Mouse (Mus musculus): ENCODE results near the gene Odf3l1.

Gene Odf3l1

DNA sequence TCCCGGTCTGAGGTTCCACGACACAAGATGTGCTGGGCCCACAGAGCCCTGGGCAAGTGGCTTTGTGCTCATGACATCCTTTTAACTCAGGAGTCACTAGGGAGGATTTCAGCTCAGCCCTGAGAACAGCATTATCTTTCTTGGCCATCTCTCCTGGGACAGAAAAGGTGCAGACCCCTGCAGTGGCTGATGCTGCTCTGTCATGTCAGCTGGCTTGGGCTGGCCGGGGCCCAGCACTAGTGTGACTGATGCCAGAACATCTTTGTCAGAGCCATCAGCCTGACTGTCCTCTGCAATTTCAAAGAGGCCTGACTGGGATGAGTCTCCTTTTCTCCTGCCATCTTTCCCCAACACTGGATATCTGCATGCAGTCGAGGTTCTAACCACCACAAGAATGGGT, 17.8 kb upstream of the Odf3l1 start:
- DNase-seq (ENCODE audit: low read depth, low spot score): no peak

DNA sequence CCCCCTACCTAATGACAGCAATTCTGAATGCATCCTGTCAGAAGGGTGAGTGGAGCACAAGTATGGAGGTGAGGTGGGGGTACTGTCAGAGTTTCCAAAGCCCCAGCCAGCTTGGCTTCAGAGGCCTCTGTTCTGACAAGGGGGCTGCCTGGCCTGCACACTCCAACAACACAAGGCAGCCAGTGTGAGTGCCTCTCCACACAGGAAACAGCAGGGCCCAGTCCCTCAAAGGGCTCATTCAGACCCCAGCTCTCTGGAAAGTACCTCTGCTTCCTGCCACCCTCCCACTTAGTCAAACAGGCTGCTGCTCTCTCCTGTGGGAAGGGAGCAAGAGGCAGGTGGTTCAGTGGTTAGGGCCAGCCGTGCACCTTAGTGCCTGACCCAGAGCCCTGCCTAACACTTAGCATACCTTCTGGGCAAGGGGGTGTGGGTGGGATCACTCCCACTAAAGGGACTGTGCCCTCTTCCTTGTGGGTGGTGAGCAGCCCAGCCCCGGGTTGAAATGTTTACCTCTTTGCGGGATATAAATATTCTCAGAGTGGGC, 17.1 kb upstream of the Odf3l1 start:
- no peak for DNase-seq (ENCODE audit: low read depth, low spot score)

DNA sequence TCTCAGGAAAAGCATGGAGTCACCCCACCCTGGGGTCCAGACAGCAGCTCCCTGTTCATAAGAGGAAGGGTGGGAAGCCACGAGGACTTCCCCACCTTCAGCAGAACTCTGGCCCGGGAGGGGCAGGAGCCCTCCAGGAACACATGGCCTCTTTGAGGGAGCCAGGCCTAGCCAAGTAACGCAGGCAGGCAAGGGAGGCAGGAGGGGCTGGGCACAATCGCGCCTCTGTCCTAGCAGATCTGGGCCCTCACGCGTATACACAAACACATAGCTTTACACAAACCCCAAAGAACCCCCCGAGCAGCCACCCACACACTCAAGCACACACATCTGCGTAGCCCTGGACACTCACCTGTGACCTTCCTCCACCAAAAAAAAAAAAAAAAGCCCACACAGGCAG, 16.3 kb upstream of the Odf3l1 start:
- DNase-seq (ENCODE audit: low read depth, low spot score): no peak

DNA sequence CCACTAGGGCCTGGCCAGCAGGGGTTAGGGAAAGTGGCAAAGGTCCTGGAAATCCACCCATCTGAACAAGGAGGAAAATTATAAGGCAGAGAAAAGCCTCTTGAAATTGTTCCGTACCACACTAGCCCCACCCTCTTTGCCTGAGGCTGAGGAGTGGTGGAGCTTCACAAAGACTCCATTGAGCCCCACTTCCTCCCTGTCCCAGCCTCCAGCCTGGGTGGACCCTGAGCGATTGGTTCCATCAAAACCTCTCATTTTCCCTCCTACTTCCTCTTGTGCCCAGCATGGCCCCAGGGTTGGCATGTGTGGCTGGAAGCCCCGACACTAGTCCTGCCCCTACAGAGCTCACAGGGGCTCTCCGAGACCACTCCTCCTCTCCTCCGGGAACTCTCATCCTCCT, 12.8 kb upstream of the Odf3l1 start:
- no peak for DNase-seq (ENCODE audit: low read depth, low spot score)

DNA sequence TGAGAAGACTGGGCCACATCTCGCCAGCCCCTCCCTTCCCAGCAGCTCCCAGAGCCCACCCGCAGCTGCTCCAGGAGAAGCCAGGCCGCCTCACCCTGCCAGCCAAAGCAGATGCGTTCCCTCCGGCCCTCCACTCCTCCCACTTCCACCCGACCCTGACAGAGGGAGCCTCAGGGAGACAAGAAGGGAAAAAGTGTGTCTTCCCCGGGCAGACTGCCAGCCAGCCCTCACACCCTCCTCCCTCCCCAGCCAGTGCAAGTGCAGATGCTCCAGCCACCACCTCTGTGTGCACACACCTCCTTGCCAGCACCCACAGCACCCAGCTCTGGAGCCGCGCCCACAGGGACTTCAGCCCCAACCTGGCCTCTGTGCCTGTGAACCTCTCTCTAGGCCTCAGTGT, 12.3 kb upstream of the Odf3l1 start:
- no peak for DNase-seq (ENCODE audit: low read depth, low spot score)

DNA sequence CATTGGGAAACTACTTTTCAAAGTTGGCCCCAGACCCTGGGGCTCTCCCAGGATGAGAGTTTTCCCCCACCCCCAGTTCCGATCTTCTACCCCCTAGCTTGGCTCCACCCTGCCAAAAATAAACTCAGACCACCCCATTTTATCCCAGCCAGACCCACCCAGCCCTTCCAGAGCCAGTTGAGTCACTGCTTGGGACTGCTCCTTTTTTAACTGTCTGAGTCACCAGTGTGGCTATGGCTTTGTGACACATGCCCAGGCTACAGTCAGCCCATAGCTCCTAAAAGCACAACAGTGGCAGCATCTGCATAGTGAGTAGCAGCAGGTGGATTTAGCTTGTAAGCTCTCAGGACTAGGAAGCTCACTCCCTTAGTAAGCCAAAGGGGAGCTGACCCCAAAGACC, 8.6 kb upstream of the Odf3l1 start:
- DNase-seq (ENCODE audit: low read depth, low spot score): no peak

DNA sequence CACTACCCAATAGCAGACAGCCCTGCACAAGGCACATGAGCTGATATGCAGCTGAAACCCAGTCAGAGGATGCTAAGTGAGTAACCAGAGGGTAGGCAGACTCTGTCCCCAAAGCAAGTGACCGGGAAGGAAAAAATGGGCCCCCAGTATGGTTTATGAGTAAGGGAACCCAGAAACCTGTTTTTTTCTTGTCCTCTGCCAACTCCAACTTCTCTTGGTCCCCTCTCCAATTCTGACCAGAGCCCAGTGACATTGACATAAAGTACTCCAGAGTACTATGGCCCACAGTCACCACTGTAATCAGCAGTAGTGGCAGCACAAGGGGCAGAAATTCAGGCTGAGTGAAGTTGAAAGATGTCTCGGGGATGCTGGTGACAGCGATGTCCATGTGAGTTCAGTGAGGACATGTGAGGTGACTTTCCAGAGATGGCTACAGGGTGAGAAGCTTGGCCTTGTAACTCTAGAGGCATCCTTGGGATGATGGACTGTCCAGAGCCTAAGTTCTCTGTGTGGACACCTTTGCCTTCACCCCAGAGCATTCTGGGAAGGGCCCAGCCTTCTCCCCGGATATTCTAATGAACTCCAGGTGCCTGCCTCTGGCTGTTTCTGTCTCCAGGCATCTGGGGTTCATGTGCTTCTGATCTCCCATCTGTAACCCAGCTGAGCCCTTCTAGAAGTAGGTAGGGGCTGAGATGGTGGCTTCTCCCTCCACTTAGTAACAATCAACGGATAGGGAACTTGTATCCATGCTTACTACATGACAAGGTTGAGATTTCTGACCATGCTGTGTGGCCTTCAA, 7.8 kb upstream of the Odf3l1 start:
- DNase-seq (ENCODE audit: low read depth, low spot score): no peak

DNA sequence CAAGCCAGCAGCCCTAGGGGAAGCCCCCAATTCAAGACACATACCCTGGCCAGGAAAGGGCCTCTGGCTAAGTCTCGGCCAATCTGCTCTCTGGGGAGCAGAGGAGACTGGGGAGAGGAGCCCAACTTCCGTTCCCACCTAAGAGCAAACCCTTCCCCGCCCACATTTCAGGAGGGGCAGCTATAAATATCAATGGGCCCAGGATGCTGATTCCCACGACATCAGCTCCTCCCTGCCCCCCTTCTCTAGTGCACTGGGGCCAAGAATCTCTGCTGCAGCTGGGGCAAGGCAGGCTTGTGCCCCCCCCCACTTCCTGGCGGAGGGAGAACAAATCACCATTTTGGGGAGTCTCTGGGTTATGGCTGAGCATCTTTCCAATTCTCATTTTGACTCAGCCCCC, 6.7 kb upstream of the Odf3l1 start:
- no peak for DNase-seq (ENCODE audit: low read depth, low spot score)

DNA sequence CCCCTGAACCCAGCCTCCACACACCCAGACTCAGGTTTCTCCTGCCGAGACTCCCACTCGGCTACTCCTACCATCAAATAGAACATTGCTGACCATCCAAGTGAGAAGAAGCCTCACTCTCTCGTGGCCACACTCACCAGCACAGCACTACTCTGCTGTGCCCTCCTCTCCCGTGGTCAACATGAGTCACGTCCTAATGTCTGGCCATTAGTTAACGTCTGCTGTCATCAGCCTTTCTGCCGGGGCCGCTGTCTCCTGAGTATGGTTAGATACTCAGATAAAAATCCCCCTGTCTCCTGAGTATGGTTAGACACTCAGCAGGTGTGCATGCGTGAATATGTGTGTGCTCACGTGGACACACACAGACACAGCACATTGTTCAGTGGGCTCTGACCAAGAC, 6.3 kb upstream of the Odf3l1 start:
- no peak for DNase-seq (ENCODE audit: low read depth, low spot score)

DNA sequence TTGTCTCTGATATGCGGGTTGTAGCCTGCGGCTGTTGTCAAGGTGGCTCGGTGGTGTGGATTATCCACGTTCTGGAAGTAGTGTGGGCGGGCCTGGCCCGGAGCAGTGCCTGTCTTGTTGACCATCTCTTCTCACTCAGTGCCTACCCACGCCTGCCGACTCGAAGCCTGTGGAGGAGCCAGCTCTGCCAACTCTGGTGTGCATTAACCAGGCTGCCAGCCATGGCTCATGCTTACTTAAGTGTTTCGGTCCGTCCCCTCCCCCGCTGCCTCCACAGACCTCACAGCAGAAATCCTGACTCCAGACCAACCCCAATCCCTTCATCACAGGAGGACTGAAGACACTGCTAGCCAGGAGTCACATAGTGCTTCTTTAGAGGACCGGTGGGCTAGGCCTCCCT, 5.1 kb upstream of the Odf3l1 start:
- no peak for DNase-seq (ENCODE audit: low read depth, low spot score)

DNA sequence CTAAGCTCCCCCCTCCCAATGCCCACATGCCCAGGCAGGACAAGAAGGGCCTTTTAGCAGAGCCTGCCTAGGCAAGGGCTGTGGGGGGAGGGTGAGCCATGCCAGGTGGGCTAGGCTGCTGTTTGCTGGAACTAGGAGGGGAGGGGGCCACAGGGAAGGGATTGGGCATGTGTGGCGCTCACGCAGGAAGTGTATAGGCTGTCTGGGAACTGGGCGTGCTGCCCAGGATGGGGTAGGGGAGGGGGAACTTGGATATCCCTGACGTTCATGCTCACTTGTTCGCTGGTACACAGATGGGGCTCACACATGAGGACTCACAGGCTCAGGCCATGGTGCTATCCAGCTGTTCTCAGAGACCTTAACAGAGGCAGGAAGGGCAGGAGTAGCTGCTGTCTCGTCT, 3.8 kb upstream of the Odf3l1 start:
- no peak for DNase-seq (ENCODE audit: low read depth, low spot score)

DNA sequence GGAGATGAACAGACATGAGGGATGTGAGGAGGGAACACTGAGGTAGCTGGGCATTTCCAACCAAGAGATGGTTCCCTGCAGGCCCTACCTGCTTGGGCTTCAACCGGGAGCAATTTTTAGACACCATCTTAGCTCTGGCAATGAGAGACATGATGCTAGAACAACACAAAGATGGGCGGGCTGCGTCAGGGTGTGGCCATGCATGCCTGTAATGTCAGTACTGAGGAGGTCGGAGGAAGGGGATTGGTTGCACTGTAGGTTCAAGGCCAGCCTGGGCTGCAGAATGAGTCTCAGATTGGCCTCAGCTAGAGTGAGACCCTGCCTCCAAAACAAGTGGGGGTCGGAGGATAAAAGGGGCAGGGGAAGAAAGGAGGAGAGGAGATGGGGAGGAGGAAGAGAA, 2.0 kb upstream of the Odf3l1 start:
- DNase-seq (ENCODE audit: low read depth, low spot score): no peak

DNA sequence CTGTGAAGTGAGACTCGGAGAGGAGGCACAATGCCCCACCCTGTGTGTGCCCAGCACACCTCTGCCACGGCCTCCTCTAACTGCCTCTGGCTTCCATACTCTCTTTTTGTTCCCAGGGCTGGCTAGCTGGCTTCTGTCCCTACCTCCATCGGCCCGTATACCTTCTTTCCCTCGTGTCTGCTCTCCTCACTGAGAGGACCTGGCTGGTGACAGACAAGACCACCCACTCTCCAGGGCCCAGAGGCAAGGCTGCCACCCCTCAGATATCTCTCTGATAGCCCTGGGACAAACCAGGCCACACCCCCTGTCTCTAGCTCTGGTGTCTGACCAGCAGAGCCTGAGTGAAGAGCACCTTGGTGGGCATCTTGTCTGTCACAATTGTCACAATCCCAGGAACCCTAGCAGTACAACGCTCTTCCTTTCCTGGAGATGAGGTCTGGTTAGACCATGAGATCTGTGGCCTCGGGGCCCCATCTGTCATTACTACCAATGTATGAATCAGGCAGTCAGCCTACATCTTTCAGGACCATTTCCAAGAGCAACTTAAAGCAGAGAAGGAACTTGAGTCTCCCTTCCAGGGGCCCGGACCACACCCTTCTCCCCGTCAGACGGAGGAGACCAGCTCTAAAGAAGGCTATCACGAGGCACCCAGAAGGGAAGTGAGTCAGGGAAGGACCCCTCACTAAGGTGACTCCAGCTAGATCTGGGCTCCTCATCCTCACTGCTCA, 1.4 kb upstream of the Odf3l1 start:
- DNase-seq (ENCODE audit: low read depth, low spot score): no peak

DNA sequence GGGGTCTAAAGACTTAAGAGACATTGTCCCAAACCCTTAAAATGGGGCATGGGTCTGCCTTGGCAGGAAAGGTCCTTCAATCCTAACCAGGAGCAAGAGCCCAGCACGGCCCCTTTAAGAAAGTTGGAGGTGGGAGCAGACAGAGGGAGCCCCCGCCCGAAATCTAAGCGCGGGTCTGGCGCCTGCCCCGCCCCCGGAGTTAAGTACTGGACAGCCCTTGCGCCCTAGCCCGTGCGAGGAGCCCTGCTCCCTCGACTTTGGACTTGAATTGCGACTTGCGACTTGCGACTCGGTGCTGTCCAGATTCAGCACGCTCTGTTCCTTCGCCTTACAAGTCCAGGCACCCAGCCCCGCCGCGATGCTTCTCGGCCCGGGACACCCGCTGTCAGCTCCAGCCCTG, 353 bp upstream of the Odf3l1 start, which contains the start of gene Cspg4:
Gene Cspg4 (plus strand): TSS at position 202 of the 400 bp plus-strand sequence.
- DNase-seq (ENCODE audit: low read depth, low spot score): no peak

DNA sequence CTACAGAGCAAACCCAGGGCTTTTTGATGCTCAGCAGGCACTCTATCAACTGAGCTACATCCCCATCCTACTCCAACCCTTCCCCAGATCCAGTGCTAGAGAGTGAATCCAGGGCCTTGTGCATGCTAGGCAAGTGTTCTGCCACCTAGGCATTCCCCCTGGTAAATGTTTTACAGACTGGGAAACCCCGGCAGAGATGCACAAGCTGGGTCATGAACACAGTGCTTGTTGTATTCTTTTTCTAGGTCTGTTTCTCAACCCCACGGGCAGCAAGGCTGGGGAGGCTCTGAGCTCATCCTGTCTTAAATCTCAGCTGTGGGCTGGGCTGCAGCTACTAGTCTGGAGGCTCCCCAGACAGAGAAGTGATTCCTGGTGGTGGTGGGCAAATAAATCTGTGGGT, 1.6 kb downstream of the Odf3l1 start:
- no peak for DNase-seq (ENCODE audit: low read depth, low spot score)

DNA sequence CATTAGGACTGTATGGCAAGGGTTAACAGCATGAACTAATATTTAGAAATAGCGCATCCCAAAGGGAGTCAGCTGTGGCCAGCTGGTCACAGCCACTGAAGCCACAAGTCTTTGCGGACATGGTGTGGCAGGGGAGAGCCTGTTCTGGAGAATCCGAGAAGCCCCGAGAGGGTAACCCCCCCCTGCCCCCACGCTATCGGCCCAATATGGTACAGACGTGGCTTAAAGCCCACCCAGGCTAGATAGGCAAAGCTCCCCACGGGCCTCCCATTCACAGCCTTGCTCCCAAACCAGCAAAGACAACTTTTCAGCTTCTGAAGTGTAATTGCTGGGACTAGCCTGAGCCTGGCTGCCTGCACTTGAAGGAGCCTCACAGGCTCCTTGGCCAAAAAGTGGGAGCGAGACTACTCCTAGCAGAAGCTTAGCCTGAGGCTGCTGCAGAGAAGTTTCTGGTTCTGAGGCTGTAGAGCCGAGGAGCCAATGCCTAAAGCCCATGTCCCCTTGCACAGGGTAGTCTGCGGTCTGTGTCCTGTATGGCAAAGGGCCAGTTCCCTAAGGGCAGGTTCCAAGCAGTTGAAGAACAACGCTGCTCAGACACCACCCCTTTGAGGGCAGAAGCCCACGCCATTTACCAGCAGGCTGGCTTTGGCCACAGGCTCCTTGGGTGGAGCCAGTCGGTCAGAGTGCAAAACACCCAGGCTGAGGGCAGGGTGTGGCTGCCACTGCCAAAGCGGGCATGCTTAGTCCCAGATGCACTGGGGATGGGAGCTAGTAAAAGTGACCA, 3.8 kb downstream of the Odf3l1 start:
- DNase-seq (ENCODE audit: low read depth, low spot score): no peak

DNA sequence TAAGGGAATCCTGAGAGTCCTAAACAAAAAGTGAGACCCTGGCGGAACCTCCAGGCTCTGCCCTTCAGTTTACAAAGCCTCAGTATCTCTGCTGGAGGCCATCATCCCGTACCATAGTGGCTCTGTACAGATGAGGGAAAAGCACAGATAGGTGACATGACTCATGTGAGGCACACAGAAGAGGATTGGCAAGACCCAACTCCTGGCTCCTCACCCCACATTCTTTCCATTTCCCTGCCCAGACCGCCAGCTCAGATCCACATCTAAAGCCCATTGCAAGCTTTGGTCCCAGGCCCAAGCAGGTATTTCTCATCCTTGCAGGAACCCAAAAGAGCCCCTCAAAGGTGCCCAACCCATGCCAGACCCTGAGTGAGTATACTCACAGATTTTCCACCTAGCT, 4.4 kb downstream of the Odf3l1 start:
- no peak for DNase-seq (ENCODE audit: low read depth, low spot score)

DNA sequence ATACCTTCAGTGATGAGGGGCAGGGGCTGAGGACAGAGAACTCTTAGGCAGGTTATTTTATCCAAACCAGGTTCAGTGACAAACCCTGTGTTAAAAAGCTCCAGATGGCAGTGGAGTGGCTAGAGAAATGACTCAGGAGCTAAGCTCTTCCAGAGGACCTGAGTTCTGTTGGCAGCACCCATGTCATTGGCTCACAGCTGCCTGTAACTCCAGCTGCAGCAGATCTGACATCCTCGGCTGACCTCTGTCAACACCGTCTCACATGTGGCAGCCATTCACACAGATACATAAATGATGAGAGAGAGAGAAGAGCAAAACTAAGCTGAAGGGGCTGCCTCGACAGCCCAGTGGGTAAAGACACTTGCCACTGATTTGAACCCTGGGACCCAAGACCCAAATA, 7.0 kb downstream of the Odf3l1 start:
- no peak for DNase-seq (ENCODE audit: low read depth, low spot score)

DNA sequence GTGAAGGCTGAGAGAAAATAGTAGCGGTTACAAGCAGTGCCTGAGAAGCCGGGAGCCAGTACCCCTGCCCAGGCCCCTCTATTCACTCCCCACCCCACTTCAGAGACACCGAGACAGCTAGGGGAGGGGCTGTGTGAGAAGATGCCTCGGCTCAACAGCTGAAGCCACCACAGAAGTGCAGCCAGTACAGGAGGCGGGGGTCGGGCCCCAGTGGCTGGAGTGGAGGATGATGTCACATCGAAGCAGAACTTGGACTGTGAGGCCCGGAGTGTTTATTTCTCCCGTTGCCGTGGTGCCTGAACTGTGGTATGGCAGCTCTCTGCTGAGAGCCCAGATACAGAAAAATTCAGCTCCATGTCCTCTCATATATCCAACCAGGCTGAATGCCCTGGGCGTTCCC, 12.7 kb downstream of the Odf3l1 start:
- no peak for DNase-seq (ENCODE audit: low read depth, low spot score)

DNA sequence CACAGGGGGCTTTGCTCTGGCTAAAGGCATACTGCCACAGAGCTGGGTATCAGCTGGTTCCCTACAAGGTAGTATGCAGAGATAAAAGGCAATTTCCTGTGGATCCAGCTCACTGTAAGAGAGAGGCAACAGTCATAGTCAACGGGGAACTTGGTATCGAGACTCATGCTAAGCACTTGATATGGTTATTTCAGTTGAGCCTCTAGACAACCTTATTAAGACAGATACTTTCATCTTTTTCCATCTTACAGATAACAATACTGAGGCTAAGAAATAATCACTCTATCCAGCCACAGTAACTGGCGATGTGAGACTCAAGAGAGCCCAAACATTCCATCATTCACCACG, 13.6 kb downstream of the Odf3l1 start:
- no peak for DNase-seq (ENCODE audit: low read depth, low spot score)

DNA sequence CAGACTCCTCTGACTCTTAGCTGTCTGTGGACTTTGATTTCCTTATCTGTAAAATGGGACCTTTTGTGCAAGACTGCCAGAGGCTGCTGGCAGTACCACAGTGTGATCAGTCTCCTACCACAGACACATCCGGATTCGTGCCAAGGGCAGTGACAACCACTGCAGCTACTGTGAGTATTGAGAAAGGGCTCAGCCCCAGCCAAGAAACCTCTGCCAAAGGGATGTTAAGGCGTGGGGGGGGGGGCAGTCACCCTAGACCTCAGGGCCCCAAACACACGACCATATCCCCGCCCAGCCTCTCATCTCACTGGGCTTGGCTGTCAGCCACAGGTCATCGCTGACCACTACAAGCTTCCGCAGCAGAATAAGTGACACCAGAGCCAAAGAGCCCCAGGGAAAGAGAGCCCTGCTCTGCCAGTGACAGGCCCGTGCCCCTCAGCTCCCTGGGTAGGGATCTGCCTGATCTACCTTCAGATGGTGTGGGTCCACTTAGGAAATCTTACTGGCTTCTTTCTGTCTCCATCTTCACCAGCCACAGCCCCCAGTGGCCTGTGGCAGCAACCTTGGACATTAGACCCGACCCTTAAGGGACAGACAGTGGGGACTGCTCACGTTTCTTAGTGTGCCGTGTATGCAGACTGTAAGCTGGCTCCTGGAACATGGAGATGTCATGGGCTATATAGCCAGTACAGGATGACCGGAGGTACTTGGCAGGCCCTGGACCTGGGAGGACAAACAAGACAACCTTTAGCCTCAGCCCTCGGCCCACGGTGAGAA, 14.2 kb downstream of the Odf3l1 start:
- DNase-seq (ENCODE audit: low read depth, low spot score): no peak

DNA sequence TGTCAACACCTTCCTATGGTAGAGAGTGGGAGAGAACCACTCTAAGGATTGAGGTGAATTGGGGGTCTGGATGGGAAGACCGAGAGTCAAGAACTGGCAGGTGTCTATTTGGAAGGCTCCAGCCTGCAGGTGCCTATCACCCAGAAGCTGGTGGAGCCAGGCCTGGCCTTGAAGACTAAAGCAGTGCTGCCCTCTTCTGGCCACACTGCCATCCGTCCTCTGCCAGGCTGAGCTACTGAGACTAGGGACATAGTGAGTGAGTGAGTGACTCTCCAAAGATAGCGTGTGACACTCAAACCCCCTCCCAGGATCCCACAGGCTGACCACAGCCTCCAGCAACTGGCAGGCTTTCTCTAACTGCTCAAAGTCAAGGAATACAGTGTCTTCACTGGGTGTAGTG, 17.0 kb downstream of the Odf3l1 start:
- DNase-seq (ENCODE audit: low read depth, low spot score): peak; percentile 46
